Mouse (Mus musculus) urinary bladder, adult 18-20 months (tissue): ENCODE results near the gene Rab21.
A peak's percentile ranks its signal among the peaks of the same experiment; 100 is the strongest.

Source experiments
- DNase-seq, 2 experiments: peaks; one replicate each; pipeline ENCODE4 v3.0.0; 2022; ENCODE audit warnings: low spot score in 2 of 2, mixed read lengths in 2 of 2

The Rab21 gene

GRCm38 (mm10) chr10:115315473-115316171 is at the start of gene Rab21:
Gene Rab21, minus strand, starts transcription at chr10:115315594.
- DNase-seq = peak; percentile 96 to 100

GRCm38 (mm10) chr10:115363151-115363550 is 47.8 kb upstream of the Rab21 start:
- DNase-seq = no peak

- DNase-seq = no peak
Observed at GRCm38 (mm10) chr10:115362623-115362964, 47.2 kb upstream of the Rab21 start.

- DNase-seq = peak; percentile 90 to 96
Observed at GRCm38 (mm10) chr10:115361840-115362622, 46.6 kb upstream of the Rab21 start, which contains the start of gene Tmem19. Gene Tmem19, minus strand, starts transcription at chr10:115362501.

GRCm38 (mm10) chr10:115359066-115359465 is 43.7 kb upstream of the Rab21 start:
- DNase-seq = no peak

GRCm38 (mm10) chr10:115358216-115358919 is 43.0 kb upstream of the Rab21 start:
- no peak for DNase-seq

- no peak for DNase-seq
Observed at GRCm38 (mm10) chr10:115356106-115356505, 40.7 kb upstream of the Rab21 start.

- DNase-seq = no peak
Observed at GRCm38 (mm10) chr10:115355016-115355415, 39.6 kb upstream of the Rab21 start.

GRCm38 (mm10) chr10:115354553-115354952 is 39.2 kb upstream of the Rab21 start:
- DNase-seq = no peak

- DNase-seq = no peak
Observed at GRCm38 (mm10) chr10:115350810-115351397, 35.5 kb upstream of the Rab21 start.

GRCm38 (mm10) chr10:115349509-115349908 is 34.1 kb upstream of the Rab21 start:
- DNase-seq = no peak

- no peak for DNase-seq
Observed at GRCm38 (mm10) chr10:115349029-115349428, 33.6 kb upstream of the Rab21 start.

GRCm38 (mm10) chr10:115348131-115348530 is 32.7 kb upstream of the Rab21 start:
- DNase-seq = no peak

GRCm38 (mm10) chr10:115346444-115346843 is 31.1 kb upstream of the Rab21 start:
- DNase-seq = no peak

- no peak for DNase-seq
Observed at GRCm38 (mm10) chr10:115342771-115343425, 27.5 kb upstream of the Rab21 start.

- no peak for DNase-seq
Observed at GRCm38 (mm10) chr10:115339820-115340328, 24.5 kb upstream of the Rab21 start.

- no peak for DNase-seq
Observed at GRCm38 (mm10) chr10:115336901-115337300, 21.5 kb upstream of the Rab21 start.

- no peak for DNase-seq
Observed at GRCm38 (mm10) chr10:115333528-115333927, 18.1 kb upstream of the Rab21 start.

GRCm38 (mm10) chr10:115332997-115333396 is 17.6 kb upstream of the Rab21 start:
- no peak for DNase-seq

- no peak for DNase-seq
Observed at GRCm38 (mm10) chr10:115332420-115332952, 17.1 kb upstream of the Rab21 start.

GRCm38 (mm10) chr10:115329010-115329530 is 13.7 kb upstream of the Rab21 start:
- DNase-seq = no peak
